In genomic region chr4:107822936-107823411, GRCm38 (mm10) we compare ENCODE assay signal across 11 mouse cellular contexts. TPM values are rescaled to one million over a fixed set of nuclear protein-coding genes. Genes with fewer than 3 reads are reported as not detected.
DNase-seq lines count a peak whose midpoint lies in the region; ATAC-seq and TF ChIP-seq lines count a peak whose summit lies in the region.
"Had no signal": no experiment of that assay in that cellular context is flagged by ENCODE, and none has a peak within 500 bp of the region (broad histone marks: within the 10 kb centered on the region; RNA-seq: fewer than 3 reads in every experiment).

No protein-coding gene starts in this region.

- TF ChIP-seq POLR2A in thymus, adult 2 months (IDR thresholded peaks at IDR 0.05; ENCODE audit: control insufficient read depth, extremely low read depth, insufficient read depth, low read length, poor library complexity) = no peak

- ATAC-seq in stomach, embryonic 14.5 days (ENCODE audit: insufficient number of reproducible peaks, insufficient read depth, low FRiP score, low read depth) = no peak
- ATAC-seq in stomach, postnatal 0 days (ENCODE audit: low FRiP score, low TSS enrichment) = no peak
- no peak for ATAC-seq in limb, embryonic 13.5 days (ENCODE audit: low FRiP score, low read depth)
- ATAC-seq: Patski had no signal

- no peak overlapping the region for H3K4me3 ChIP-seq in stomach, embryonic 14.5 days (ENCODE audit: low read depth, low read length)
- H3K4me3 ChIP-seq in stomach, postnatal 0 days (ENCODE audit: low read depth, low read length) = no peak overlapping the region
- H3K4me3 ChIP-seq in limb, embryonic 13.5 days = peak overlapping the region; percentile 26
- no peak overlapping the region for H3K4me3 ChIP-seq in thymus, adult 2 months (ENCODE audit: control insufficient read depth, insufficient read depth, low read length)
- H3K4me3 ChIP-seq: myocyte had no signal

- no peak for TF ChIP-seq EP300 in stomach, postnatal 0 days (optimal IDR thresholded peaks at IDR 0.05)

- no peaks in the 10 kb centered on the region for H3K36me3 ChIP-seq in stomach, embryonic 14.5 days (ENCODE audit: control insufficient read depth, insufficient read depth, low read length)
- no peaks in the 10 kb centered on the region for H3K36me3 ChIP-seq in stomach, postnatal 0 days (ENCODE audit: control insufficient read depth, insufficient read depth, low read length)
- no peaks in the 10 kb centered on the region for H3K36me3 ChIP-seq in limb, embryonic 13.5 days
- H3K36me3 ChIP-seq in thymus, adult 2 months (ENCODE audit: control insufficient read depth, insufficient read depth, low read length) = no peaks in the 10 kb centered on the region

- no peak overlapping the region for H3K9ac ChIP-seq in stomach, embryonic 14.5 days (replicated peaks; ENCODE audit: low read depth, low read length)
- no peak overlapping the region for H3K9ac ChIP-seq in stomach, postnatal 0 days (ENCODE audit: low read length)
- H3K9ac ChIP-seq in limb, embryonic 13.5 days = peak overlapping the region; percentile 39; the same call in 1 of the 2 replicates

- DNase-seq in cerebellum, postnatal 10 days = peak; percentile 57 to 61
- DNase-seq in cerebellum, adult 8-10 months = no peak
- DNase-seq in stomach, postnatal 0 days (ENCODE audit: low spot score) = no peak
- DNase-seq in urinary bladder, adult 2 months (ENCODE audit: low spot score) = no peak
- no peak for DNase-seq in left cerebral cortex, postnatal 10 days (ENCODE audit: extremely low spot score in 1 of 2, low spot score in 2 of 2)
- DNase-seq in thymus, adult 2 months = no peak
- DNase-seq: lung, adult 2 months had no signal

- 0 out of 2 replicates have a peak overlapping the region, but pooled peaks have one; percentile 8 for H3K4me2 ChIP-seq in stomach, embryonic 14.5 days (replicated peaks; ENCODE audit: low read depth, low read length)
- H3K4me2 ChIP-seq in stomach, postnatal 0 days (replicated peaks; ENCODE audit: low read depth) = no peak overlapping the region
- H3K4me2 ChIP-seq in limb, embryonic 13.5 days (replicated peaks) = peak overlapping the region; percentile 45

- H3K27me3 ChIP-seq in stomach, embryonic 14.5 days (ENCODE audit: control insufficient read depth, insufficient read depth, low read length) = no peaks in the 10 kb centered on the region
- no peaks in the 10 kb centered on the region for H3K27me3 ChIP-seq in stomach, postnatal 0 days (ENCODE audit: control insufficient read depth, insufficient read depth, low read length)
- H3K27me3 ChIP-seq in limb, embryonic 13.5 days = no peaks in the 10 kb centered on the region
- H3K27me3 ChIP-seq in thymus, adult 2 months (ENCODE audit: control insufficient read depth, insufficient read depth, low read length) = no peaks in the 10 kb centered on the region
- H3K27me3 ChIP-seq: Patski had no signal

- no peak overlapping the region for H3K27ac ChIP-seq in stomach, embryonic 14.5 days (ENCODE audit: low read length)
- H3K27ac ChIP-seq in stomach, postnatal 0 days (replicated peaks) = no peak overlapping the region
- H3K27ac ChIP-seq in limb, embryonic 13.5 days = no peak overlapping the region
- H3K27ac ChIP-seq in thymus, adult 2 months (ENCODE audit: control insufficient read depth, insufficient read depth, low read length) = no peak overlapping the region

- no peak for TF ChIP-seq CTCF in stomach, postnatal 0 days (IDR thresholded peaks at IDR 0.05; ENCODE audit: low read depth)
- no peak for TF ChIP-seq CTCF in thymus, adult 2 months (IDR thresholded peaks at IDR 0.05; ENCODE audit: borderline replicate concordance, control insufficient read depth, extremely low read depth, insufficient read depth, low read length, poor library complexity)

- intact Hi-C loops in left cerebral cortex, postnatal 10 days (cut with DNase I) = no loop called here

- H3K9me3 ChIP-seq in stomach, embryonic 14.5 days (ENCODE audit: control insufficient read depth, low read depth, low read length) = no peaks in the 10 kb centered on the region
- no peaks in the 10 kb centered on the region for H3K9me3 ChIP-seq in stomach, postnatal 0 days (ENCODE audit: control insufficient read depth, low read length)
- H3K9me3 ChIP-seq in limb, embryonic 13.5 days = no peaks in the 10 kb centered on the region

- H3K4me1 ChIP-seq in stomach, embryonic 14.5 days (ENCODE audit: control insufficient read depth, insufficient read depth, low read length) = 0 out of 2 replicates have a peak, but pooled peaks cover 4% of the 10 kb centered on the region
- H3K4me1 ChIP-seq in stomach, postnatal 0 days (replicated peaks; ENCODE audit: control insufficient read depth, insufficient read depth) = no peaks in the 10 kb centered on the region
- H3K4me1 ChIP-seq in limb, embryonic 13.5 days = peaks cover 40% of the 10 kb centered on the region
- H3K4me1 ChIP-seq in thymus, adult 2 months (replicated peaks; ENCODE audit: control insufficient read depth, insufficient read depth, low read length) = no peaks in the 10 kb centered on the region

- WGBS in stomach, embryonic 14.5 days = 51% methylated on average over 9 of the region's 9 CpGs
- WGBS in stomach, postnatal 0 days = 62% methylated on average over 9 of the region's 9 CpGs
- 36% methylated on average over 9 of the region's 9 CpGs for WGBS in limb, embryonic 13.5 days
- 89% methylated on average over 9 of the region's 9 CpGs for WGBS in thymus, adult 2 months

RNA-seq across cellular contexts. Expression of gene Lrp8, which starts 20.9 kb away (rescaled TPM):
- 1.6 and 1.7 TPM in 2 replicates for polyA plus RNA-seq in stomach, embryonic 14.5 days (2014; fragmentation: Nextera tagmentation; extraction: Ambion mirVana)
- polyA plus RNA-seq in stomach, postnatal 0 days (2015; fragmentation: Nextera tagmentation; extraction: Ambion mirVana) = 0.85 and 1.3 TPM in 2 replicates
- polyA plus RNA-seq in limb, embryonic 13.5 days (2015; fragmentation: Nextera tagmentation; extraction: Ambion mirVana) = 3.1 and 3.3 TPM in 2 replicates
- 0.61 and 0.66 TPM in 2 replicates for polyA plus RNA-seq in urinary bladder, adult 2 months (2012; rRNA removed)
- 100 to 1,000 TPM; 165 to 168 TPM for total RNA-seq in left cerebral cortex, postnatal 10 days (2021)
- 45.6 and 64.7 TPM in 2 replicates for polyA plus RNA-seq in thymus, adult 2 months (2012; rRNA removed)

RNA-seq across cellular contexts. Expression of gene Magoh, which starts 56.6 kb away (rescaled TPM):
- polyA plus RNA-seq in stomach, embryonic 14.5 days (2014; fragmentation: Nextera tagmentation; extraction: Ambion mirVana) = 194 and 195 TPM in 2 replicates
- 126 and 145 TPM in 2 replicates for polyA plus RNA-seq in stomach, postnatal 0 days (2015; fragmentation: Nextera tagmentation; extraction: Ambion mirVana)
- polyA plus RNA-seq in limb, embryonic 13.5 days (2015; fragmentation: Nextera tagmentation; extraction: Ambion mirVana) = 212 and 216 TPM in 2 replicates
- polyA plus RNA-seq in urinary bladder, adult 2 months (2012; rRNA removed) = 83.8 and 88.7 TPM in 2 replicates
- 10 to 100 TPM; 43.9 to 46.4 TPM for total RNA-seq in left cerebral cortex, postnatal 10 days (2021)
- 54.9 and 55.6 TPM in 2 replicates for polyA plus RNA-seq in thymus, adult 2 months (2012; rRNA removed)

Comparison
In these comparisons a context has a peak if more than half of its experiments do, and no peak if none do; other contexts are left out.
1. DNase-seq: peak in cerebellum, postnatal 10 days (2 of 2); none in cerebellum, adult 8-10 months (single experiment), stomach, postnatal 0 days (single experiment), urinary bladder, adult 2 months (single experiment), left cerebral cortex, postnatal 10 days (0 of 2) and thymus, adult 2 months (single experiment).
2. RNA of gene Lrp8, which starts 20.9 kb away (polyA plus RNA-seq): 45.6 to 64.7 TPM in thymus, adult 2 months; 3.1 to 3.3 TPM in limb, embryonic 13.5 days, 1.6 to 1.7 TPM in stomach, embryonic 14.5 days, 0.85 to 1.3 TPM in stomach, postnatal 0 days and 0.61 to 0.66 TPM in urinary bladder, adult 2 months; every median in the first group is over 10 times any median in the second.